Mouse (Mus musculus) kidney, adult 10 weeks (tissue): ENCODE data around the gene Ube2r2. TPM values are rescaled to one million over a fixed set of nuclear protein-coding genes. Genes with fewer than 3 reads are reported as not detected.

ENCODE experiments used
- polyA plus RNA-seq: library from polyadenylated mRNA; stranded (reverse); fragments of 350-450 nt; fragmentation: Illumina TruSeq; extraction: RNeasy Lipid Tissue Mini Kit (QIAGEN cat#74804); gene quantifications from one replicate; pipeline ENCODE4 v1.2.3, GENCODE M21; 2014; ENCODE audit warnings: low read depth, low replicate concordance

The Ube2r2 gene
- 266 TPM for polyA plus RNA-seq

GRCm38 (mm10) chr4:41135711-41136453 is at the start of gene Ube2r2:
Gene Ube2r2 (plus strand): TSS chr4:41135743.

GRCm38 (mm10) chr4:41097871-41098576 is 37.5 kb upstream of the Ube2r2 start, which contains the start of gene Aqp3:
Gene Aqp3 (minus strand): TSS chr4:41098183.

GRCm38 (mm10) chr4:41124180-41124951 is 11.2 kb upstream of the Ube2r2 start, which contains the start of gene Nol6:
Gene Nol6 (minus strand): TSS chr4:41124455.

Other genes starting within 250 kb of the Ube2r2 start
- gene Spink4, start 215.7 kb upstream of the Ube2r2 start, polyA plus RNA-seq, result not detected
- 676 TPM for gene Bag1, start 187.4 kb upstream of the Ube2r2 start, polyA plus RNA-seq
- gene Chmp5, start 187.3 kb upstream of the Ube2r2 start, polyA plus RNA-seq, result 268 TPM
- gene Nfx1, start 164.8 kb upstream of the Ube2r2 start, polyA plus RNA-seq, result 38.6 TPM
- 15.1 TPM for gene Aqp7, start 87.6 kb upstream of the Ube2r2 start, polyA plus RNA-seq
- gene Aqp3, start 37.6 kb upstream of the Ube2r2 start, polyA plus RNA-seq, result 42.8 TPM
- gene Nol6, start 11.3 kb upstream of the Ube2r2 start, polyA plus RNA-seq, result 1.4 TPM
- gene Ubap2, start 139.4 kb downstream of the Ube2r2 start, polyA plus RNA-seq, result 33.0 TPM
- 28.9 TPM for gene Dcaf12, start 179.1 kb downstream of the Ube2r2 start, polyA plus RNA-seq
- 51.5 TPM for gene Ubap1, start 213.3 kb downstream of the Ube2r2 start, polyA plus RNA-seq